8 mouse cellular contexts compared by ENCODE assay signal in genomic region chr5:77407341-77408298, GRCm38 (mm10). TPM values are rescaled to one million over a fixed set of nuclear protein-coding genes. Genes with fewer than 3 reads are reported as not detected.
A peak's percentile ranks its signal among the peaks of the same experiment; 100 is the strongest.
DNase-seq lines count a peak whose midpoint lies in the region; ATAC-seq and TF ChIP-seq lines count a peak whose summit lies in the region.

Gene Igfbp7, minus strand, starts transcription at chr5:77408041.

- H3K27me3 ChIP-seq in embryonic facial prominence, embryonic 12.5 days = peaks cover 20% of the 10 kb centered on the region
- H3K27me3 ChIP-seq in limb, embryonic 10.5 days (ENCODE audit: low read depth, poor library complexity, severe bottlenecking) = peaks cover 43% of the 10 kb centered on the region
- peaks cover 21% of the 10 kb centered on the region for H3K27me3 ChIP-seq in midbrain, embryonic 11.5 days (ENCODE audit: control insufficient read depth, insufficient read depth, low read length)
- H3K27me3 ChIP-seq in small intestine, adult 2 months (ENCODE audit: control insufficient read depth, insufficient read depth, low read length) = peaks cover 14% of the 10 kb centered on the region; the same call in 1 of the 2 replicates

- peak; percentile 41; the same call in 1 of the 2 replicates for TF ChIP-seq CTCF in small intestine, adult 2 months (IDR thresholded peaks at IDR 0.05; ENCODE audit: extremely low read depth, insufficient read length, insufficient replicate concordance, low read depth, low read length)

- DNase-seq in cerebellum, adult 9-11 months = no peak
- DNase-seq in heart, adult 18-20 months = peak; percentile 86 to 87
- DNase-seq in kidney, adult 11 months = peak; percentile 89
- DNase-seq in limb, embryonic 10.5 days (ENCODE audit: low spot score) = peak; percentile 83
- DNase-seq in midbrain, embryonic 11.5 days (ENCODE audit: low spot score, missing footprints) = peak; percentile 97

- TF ChIP-seq POLR2A in small intestine, adult 2 months (IDR thresholded peaks at IDR 0.05; ENCODE audit: low read depth, low read length) = no peak

- H3K9me3 ChIP-seq in embryonic facial prominence, embryonic 12.5 days = no peaks in the 10 kb centered on the region
- no peaks in the 10 kb centered on the region for H3K9me3 ChIP-seq in limb, embryonic 10.5 days (replicated peaks)
- no peaks in the 10 kb centered on the region for H3K9me3 ChIP-seq in midbrain, embryonic 11.5 days (ENCODE audit: control insufficient read depth, low read length)

- no peaks in the 10 kb centered on the region for H3K4me1 ChIP-seq in embryonic facial prominence, embryonic 12.5 days
- peaks cover 10% of the 10 kb centered on the region for H3K4me1 ChIP-seq in limb, embryonic 10.5 days
- H3K4me1 ChIP-seq in midbrain, embryonic 11.5 days (ENCODE audit: control insufficient read depth, insufficient read depth, low read length) = no peaks in the 10 kb centered on the region; the same call in 1 of the 2 replicates
- H3K4me1 ChIP-seq in small intestine, adult 2 months (ENCODE audit: control insufficient read depth, insufficient read depth, insufficient read length, low read length) = no peaks in the 10 kb centered on the region; the same call in 1 of the 2 replicates

- peak; percentile 40; the same call in 1 of the 2 replicates for ATAC-seq in cerebellum, adult (ENCODE audit: insufficient number of reproducible peaks, low FRiP score, low TSS enrichment)
- ATAC-seq in embryonic facial prominence, embryonic 12.5 days (ENCODE audit: insufficient number of reproducible peaks, insufficient read depth, low FRiP score, low TSS enrichment) = peak; percentile 84
- peak; percentile 94 for ATAC-seq in midbrain, embryonic 11.5 days (ENCODE audit: low FRiP score)

- no peak within 1 kb of the TSS for H3K27ac ChIP-seq in embryonic facial prominence, embryonic 12.5 days
- H3K27ac ChIP-seq in limb, embryonic 10.5 days = peak within 1 kb of the TSS; percentile 80
- H3K27ac ChIP-seq in midbrain, embryonic 11.5 days (ENCODE audit: low read depth, low read length) = no peak within 1 kb of the TSS
- H3K27ac ChIP-seq in small intestine, adult 2 months (ENCODE audit: insufficient read depth, low read depth, low read length) = peak within 1 kb of the TSS; percentile 74

- 5% methylated on average over 85 of the region's 101 CpGs for WGBS in embryonic facial prominence, embryonic 12.5 days
- WGBS in limb, embryonic 10.5 days = 6% methylated on average over 86 of the region's 101 CpGs
- 5% methylated on average over 95 of the region's 101 CpGs for WGBS in midbrain, embryonic 11.5 days
- WGBS in small intestine, adult 2 months = 6% methylated on average over 100 of the region's 101 CpGs

- peak within 1 kb of the TSS; percentile 56 for H3K4me3 ChIP-seq in embryonic facial prominence, embryonic 12.5 days
- peak within 1 kb of the TSS; percentile 66 for H3K4me3 ChIP-seq in limb, embryonic 10.5 days
- H3K4me3 ChIP-seq in midbrain, embryonic 11.5 days (ENCODE audit: low read depth, low read length) = peak within 1 kb of the TSS; percentile 51
- H3K4me3 ChIP-seq in small intestine, adult 2 months (ENCODE audit: low read depth, low read length) = peak within 1 kb of the TSS; percentile 67

- peak within 1 kb of the TSS; percentile 53 for H3K9ac ChIP-seq in embryonic facial prominence, embryonic 12.5 days
- H3K9ac ChIP-seq in midbrain, embryonic 11.5 days (ENCODE audit: low read length) = peak within 1 kb of the TSS; percentile 54

- H3K36me3 ChIP-seq in embryonic facial prominence, embryonic 12.5 days = no peaks in the 10 kb centered on the region
- H3K36me3 ChIP-seq in limb, embryonic 10.5 days = no peaks in the 10 kb centered on the region
- H3K36me3 ChIP-seq in midbrain, embryonic 11.5 days (ENCODE audit: control insufficient read depth, insufficient read depth, low read length) = no peaks in the 10 kb centered on the region
- H3K36me3 ChIP-seq in small intestine, adult 2 months (ENCODE audit: control insufficient read depth, insufficient read depth, low read length) = no peaks in the 10 kb centered on the region

- H3K4me2 ChIP-seq in embryonic facial prominence, embryonic 12.5 days (replicated peaks) = peak within 1 kb of the TSS; percentile 98
- peak within 1 kb of the TSS; percentile 91 for H3K4me2 ChIP-seq in midbrain, embryonic 11.5 days

RNA-seq across cellular contexts. Expression of gene Igfbp7, which starts in this region (rescaled TPM):
- 17.0 and 17.5 TPM in 2 replicates for polyA plus RNA-seq in embryonic facial prominence, embryonic 12.5 days (2016; fragmentation: Nextera tagmentation; extraction: Ambion mirVana)
- total RNA-seq in heart, adult 18-20 months (2021) = 100 to 1,000 TPM; 167 to 176 TPM
- 1.1 and 1.3 TPM in 2 replicates for polyA plus RNA-seq in limb, embryonic 10.5 days (2016; fragmentation: Nextera tagmentation; extraction: Ambion mirVana)
- polyA plus RNA-seq in midbrain, embryonic 11.5 days (2014; fragmentation: Nextera tagmentation; extraction: Ambion mirVana) = 25.1 and 26.8 TPM in 2 replicates
- polyA plus RNA-seq in small intestine, adult 2 months (2012; rRNA removed) = 664 and 1,449 TPM in 2 replicates

Comparison
In these comparisons a context has a peak if more than half of its experiments do, and no peak if none do; other contexts are left out.
1. RNA of gene Igfbp7 (polyA plus RNA-seq): 664 to 1,449 TPM in small intestine, adult 2 months; 25.1 to 26.8 TPM in midbrain, embryonic 11.5 days, 17.0 to 17.5 TPM in embryonic facial prominence, embryonic 12.5 days and 1.1 to 1.3 TPM in limb, embryonic 10.5 days; every median in the first group is over 10 times any median in the second.
2. ATAC-seq: peak in every context shown above with its lines; median percentile 94 in midbrain, embryonic 11.5 days; 84 in embryonic facial prominence, embryonic 12.5 days; 40 in cerebellum, adult.
3. H3K27ac ChIP-seq: peak in limb, embryonic 10.5 days (single experiment) and small intestine, adult 2 months (single experiment); none in embryonic facial prominence, embryonic 12.5 days (single experiment) and midbrain, embryonic 11.5 days (single experiment).
4. Peak in every context shown above with its lines, with median percentiles within 50 percentile points of each other: H3K4me3 ChIP-seq.